Mouse (Mus musculus) retina, postnatal 7 days (tissue): ENCODE measurements around the gene Ube2s.

ENCODE experiments used
- DNase-seq: peaks from one replicate; pipeline ENCODE4 v3.0.0-alpha.2; 2012; ENCODE audit warnings: low read depth, low spot score

Gene Ube2s

DNA sequence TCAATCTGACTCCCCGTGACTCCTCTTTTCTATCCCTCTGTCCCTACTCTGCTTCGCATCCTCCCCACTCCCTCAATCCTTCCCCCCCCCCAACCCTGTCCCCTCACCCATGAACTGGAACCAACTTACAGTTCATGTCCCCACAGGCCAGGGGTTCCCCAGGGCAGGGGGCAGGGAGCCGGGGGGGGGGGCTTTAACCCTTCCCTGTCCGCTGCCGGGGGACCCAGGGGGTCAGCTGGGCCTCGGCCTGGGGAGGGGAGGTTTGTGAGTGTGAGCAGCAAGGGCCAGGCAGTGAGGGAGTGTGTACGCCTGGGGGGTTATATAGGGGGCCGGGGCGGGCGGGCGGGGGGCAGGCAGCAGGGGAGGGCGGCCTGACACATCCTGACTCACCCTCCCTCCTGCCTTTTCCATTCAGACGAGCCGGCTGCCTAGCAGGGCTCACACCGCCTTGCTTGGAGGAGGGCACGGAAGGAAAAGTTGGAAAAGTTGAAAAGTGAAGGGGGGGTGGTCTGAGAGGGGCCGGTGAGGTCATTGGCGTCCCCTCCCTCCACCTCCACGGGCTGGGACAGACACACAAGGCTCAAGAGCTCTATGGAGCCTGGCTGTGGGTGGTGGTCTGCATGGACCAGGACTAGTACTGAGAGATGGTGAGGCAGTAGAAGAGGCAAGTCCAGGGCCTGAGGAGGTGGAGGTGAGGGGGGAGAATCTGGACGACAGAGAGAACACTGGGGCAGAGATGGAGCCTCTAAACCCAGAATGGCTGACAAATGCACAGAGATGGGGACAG is 34.3 kb downstream of the Ube2s start:
- DNase-seq: no peak

DNA sequence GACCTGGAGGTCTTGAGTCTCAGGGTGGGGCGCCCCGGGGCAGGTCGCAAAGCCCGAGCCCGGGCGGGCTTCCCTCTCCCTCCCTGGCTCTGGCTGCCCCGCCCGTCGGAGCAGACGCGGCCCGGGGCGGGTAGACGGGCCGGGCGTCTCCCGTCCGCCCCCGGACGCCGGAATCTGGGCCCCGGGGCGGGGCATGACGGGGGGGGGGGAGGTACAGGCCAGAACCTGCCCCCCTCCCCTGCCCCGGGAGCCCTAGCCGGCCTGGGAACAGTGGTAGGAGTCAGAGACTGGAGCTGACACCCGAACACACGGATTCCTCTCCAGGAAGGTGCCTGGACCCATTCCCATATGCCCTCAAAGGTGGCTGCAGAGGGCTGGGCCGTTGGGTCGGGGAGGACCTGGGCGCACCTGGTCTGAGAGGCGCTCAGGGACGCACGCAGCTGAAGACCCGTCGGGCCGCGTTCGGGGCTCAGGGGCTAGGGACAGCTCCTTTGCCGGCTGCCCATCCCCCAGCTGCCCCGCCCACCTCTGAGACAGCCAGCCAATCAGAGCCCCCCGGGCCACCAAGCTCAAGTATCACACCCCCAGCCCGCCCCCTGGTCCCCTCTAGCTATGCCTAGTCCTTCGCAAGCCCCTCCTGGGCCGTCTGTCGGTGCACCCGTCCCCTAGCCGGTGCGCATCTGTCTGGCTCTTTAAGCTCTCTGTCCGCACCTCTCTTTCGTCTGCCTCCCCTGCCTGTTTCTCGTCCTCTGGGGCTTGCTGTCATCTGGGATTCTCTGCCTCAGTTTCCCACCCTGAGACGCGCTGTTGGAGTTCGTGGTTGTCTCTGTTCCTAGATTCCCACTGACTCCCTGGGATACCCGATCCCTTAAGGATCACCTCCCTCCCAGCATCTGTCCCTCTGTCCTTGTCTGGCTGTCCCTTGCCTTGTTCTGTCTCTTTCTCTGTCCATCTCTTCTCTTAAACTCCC is 35.2 kb downstream of the Ube2s start:
- no peak for DNase-seq

DNA sequence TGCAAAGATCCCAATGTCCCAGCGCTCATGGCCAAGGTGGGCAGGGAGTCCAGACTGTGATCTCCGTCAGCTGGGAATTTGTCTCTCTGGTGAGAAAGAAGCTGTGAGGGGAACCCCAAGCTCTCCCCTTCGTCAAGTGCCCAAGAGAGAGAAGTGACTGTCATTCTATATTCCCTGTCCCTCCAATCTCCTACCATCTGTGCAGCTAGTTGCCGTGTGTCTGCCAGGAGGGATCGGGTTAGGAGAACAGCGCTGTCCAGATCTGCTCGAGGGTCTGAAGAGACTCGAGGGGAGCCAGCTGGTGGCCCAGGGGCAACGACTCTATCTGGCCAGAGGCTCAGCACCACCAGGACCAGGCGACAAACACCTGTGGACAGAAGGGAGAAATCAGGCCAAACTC is 36.3 kb downstream of the Ube2s start:
- no peak for DNase-seq

DNA sequence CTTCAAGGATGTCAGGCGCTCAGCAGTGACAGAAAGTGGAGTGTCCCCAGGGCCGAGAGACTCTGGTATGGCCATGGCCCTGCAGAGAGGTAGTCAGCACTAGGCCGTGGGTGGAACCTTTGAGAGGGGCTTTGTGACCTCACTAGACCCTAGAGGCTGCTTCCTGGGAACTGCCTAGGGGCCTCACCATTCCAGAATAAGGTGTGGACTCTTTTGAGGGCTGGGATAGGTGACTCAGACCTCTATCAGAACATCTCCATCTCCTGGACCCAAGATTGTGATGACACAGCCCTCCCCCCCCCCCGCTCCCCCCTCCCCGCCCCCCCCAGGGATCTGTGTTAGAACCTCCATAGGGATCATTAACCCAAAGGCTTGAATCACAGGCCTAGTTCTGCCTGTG is 41.2 kb downstream of the Ube2s start, which contains the start of gene Fam71e2:
Gene Fam71e2, minus strand, starts transcription at position 101 of the 400 bp plus-strand sequence.
- no peak for DNase-seq

DNA sequence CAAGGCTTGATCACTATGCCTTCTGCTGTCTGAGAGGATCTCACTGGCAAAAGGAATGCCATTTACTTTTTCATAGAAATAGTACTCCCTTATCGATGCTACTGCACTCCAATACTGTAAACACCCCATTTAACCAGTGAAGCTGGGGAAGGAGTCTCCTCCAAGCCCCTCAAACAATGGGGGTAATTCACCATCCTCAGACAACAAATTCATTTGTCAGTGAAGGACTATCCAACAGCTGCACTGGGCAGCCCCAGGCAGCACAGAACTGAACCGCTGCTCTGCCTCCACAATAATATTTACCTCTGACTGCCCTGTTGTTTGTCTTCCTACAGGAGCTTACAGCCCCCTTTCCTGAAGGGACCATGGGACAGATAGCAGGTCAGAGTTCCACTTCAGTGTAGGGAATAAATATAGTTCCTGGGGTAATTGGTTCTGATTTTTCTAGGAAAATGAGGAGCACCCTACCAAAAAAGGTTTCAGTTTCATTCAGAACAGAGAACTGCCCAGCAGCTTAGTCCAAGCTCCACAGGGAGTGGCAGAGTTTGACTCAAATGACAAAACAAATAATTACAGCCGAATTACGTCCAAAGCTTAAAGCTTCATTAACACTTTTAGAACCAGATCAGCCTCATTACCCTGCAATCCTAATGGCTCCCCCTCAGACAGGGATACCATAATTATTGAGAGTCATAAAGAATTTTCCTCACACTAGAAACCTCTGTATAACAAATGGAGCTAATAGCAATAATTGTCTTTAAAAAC is 47.3 kb downstream of the Ube2s start:
- DNase-seq: no peak

DNA sequence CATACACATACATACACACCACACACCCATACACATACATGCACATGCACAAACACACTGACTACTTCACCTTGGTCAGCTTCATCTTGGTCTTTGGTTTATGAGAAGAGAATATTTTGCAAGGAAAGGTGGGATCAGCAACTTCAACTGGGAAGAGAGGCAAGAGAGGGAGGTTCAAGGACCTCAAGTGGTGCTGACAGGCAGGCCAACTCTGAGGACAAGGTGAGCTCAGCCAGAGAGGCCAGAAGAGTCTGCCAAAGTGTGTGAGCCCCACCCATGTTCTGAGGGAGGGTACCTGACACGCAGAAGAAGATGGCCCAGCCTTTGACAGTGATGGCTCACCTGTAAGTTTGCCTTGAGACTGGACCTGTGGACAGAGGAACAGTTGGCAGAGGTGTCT is 52.7 kb downstream of the Ube2s start:
- DNase-seq: no peak

DNA sequence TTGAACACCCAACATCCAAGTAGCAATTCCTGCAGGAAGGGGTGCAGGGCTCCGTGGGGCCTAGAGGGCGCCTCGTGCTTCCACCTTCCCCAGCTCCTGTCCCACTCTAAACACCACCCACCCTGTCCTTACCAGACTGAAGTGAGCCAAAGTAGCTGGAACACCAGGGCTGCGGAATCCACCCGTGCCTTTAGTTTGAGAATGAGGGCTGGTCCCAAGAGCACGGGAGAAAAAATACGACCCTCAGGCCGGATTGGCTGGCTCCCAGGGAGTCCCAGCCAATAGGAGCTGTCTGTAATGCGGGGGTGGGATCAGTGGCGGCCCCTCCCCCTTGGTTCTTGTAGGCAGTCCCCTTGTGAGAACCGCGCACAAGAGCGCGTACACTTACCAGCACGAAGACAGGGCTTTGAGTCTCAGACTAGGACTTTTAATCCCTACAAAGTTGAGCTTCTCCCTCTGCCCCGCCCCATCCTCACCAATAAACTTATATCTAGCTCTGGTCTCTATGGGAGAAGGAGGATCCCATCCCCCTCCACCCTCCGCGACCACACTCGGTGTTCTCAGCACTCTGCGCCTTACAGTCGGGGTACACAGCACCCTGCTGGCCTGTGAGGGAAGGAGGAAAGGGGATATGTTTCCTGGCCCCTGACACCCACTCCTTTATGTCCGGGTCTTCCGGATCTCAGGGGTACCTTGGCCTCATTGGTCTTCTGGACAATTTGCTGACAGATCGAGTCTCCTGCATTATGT is 59.4 kb downstream of the Ube2s start, which contains the start of gene Cox6b2:
Gene Cox6b2, minus strand, starts transcription at position 274 of the 750 bp plus-strand sequence.
- DNase-seq: peak; percentile 51

DNA sequence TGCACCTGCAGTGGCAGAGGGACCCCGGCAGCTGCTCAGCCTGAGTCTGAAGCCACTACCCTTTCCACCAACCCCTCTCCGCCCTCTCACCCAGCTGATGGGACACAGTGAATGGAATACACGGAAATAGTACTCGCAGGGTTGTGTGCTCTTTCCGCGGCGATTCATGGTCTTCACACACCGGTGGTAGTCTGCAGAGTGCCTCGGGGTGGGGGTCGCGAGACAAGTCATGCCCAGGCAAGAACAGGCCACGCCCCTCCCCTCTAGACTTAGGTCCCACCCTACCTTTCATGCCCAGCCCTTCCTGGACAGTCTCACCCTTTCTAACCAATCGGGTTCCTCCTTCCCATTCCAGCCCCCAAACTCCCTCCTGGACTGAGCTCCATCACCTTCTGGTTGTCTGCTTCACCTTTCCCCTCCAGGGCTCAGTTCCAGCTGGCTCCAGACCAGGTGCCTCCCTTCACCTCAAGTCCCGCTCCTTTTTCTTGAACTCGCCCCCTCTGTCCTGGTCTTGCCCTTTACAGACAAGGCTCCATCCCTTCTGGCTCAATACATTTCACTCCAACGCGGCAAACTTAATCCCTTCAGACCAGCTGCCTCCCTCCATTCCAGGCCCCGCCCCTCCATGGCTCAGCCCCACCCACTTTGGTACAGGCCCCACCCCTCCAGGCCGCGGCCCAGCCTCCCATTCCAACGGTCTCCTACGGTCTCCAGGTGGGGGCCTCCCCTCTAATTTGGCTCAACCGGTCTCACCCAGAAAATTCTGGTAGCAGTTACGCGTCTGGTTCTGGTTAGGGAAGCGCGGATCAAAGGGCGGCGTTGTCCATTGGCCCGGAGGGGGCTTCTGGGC is 60.2 kb downstream of the Ube2s start:
- DNase-seq: peak; percentile 35

DNA sequence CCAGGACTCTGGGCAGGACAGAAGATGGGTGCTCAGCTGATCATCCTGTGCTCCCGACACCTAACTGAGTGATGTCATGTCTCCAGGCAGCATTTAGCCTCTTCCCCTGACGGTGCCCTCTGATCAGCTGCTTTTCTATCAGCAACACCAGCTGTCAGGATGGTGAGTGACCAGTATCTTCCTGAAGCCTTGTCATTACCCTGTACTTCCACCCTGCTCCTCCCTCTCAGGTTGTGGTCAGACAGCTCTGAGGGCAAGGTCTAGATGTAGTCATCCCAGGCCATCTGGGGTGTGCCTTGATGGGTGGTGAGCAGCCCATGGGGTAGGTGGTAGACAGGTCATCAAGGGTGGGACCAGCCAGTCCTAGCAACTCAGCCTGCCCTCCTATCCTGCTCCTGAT is 63.2 kb downstream of the Ube2s start:
- DNase-seq: no peak

DNA sequence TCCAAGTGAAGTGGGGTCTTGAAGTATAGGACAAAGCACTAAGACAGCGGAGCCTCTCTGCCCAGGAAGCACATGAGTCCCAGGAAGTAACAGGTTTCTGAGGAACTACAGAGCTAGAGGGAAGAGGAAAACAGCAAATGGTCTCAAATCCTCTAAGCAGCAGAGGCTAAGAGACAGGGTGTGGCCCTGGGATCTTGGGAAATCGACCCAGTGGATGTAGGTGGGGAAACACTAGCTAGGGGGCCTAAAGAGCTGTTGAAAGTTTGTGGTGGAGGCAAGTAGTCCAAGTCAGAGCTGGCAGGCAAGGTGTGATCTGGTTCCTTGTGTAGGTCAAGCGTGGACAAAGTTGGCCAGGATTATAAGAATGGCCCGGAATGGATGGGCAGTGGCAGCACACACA is 64.1 kb downstream of the Ube2s start:
- no peak for DNase-seq

DNA sequence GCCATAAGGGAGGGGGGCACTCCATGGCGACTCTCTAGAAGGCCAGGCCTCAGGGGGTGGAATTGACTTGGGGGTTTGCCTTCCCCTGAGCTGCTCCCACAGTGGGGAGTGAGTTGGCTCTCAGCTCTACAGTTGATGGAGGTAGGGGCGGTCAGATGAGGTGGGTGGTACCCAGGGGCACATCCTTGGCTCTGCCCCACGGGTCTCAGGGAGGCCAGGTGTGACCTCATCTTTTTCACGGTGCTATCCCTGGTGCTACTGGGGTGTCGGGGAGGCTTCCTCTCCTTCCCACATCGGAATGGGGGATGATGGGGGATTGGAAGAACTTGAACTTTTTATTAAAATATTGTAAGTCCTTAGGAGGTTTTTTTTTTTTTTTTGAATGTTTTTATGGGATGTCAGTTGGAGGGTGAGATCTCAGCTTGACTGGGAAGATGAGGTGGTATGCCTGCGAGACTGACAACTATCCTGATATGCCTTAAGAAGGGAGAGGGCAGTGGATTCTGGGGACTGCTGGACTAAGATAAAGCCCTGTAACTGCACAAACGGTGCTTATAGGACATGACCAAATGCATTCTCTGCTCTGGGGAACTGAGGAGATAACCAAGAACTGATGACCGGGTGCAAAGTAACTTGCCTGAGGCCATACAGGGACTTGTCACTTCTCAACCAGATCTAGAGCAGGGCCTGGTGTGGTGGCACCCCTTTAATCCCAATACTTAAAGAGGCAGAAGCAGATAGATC is 65.1 kb downstream of the Ube2s start:
- DNase-seq: no peak

DNA sequence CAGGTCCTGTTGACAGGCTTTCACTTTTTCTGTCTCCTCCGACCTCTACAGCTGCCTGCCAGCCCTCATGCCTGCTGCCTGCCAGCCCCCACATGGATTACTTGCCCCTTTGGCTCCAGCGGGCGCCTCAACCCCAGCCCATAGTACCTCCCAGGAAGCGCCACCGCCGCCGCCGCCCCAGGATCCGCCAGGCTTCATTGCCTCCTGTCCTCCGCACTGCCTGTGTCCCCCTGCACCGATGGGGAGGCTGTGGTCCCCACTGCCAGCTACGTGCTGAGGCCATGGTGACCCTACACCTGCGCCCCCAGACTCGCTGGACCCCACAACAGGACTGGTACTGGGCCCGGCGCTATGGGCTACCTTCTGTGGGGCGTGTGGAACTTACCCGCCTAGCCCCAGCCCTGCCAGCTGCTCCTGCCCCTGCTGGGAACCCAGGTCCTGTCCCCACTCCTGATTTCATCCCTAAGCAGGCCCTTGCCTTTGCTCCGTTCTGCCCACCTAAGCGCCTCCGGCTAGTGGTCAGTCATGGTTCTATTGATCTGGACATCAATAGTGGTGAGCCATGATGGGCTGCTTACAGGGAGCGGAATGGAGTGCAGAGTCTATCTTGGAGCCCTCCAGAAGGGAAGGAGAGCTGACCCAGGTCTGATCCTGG is 65.9 kb downstream of the Ube2s start:
- DNase-seq: no peak

DNA sequence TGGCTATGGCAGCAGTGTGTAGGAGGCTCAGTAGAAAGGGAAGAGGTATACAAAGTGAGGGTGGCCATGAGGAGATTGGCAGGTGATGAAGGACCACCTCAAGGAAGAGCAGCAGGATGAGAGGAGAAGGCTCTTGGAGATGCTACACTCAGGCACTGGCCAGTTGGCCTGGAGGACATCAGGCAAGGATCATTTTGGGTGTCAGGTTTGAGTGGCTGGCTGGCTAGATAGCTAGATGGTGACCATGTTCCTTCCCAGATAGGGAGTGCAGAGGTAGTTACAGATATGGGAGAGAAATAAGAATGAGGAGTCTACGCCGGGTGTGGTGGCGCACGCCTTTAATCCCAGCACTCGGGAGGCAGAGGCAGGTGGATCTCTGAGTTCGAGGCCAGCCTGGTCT is 67.5 kb downstream of the Ube2s start:
- no peak for DNase-seq
